Mouse (Mus musculus) embryonic facial prominence, embryonic 11.5 days (tissue): Measurements from ENCODE around the gene Ppm1e. TPM values are rescaled to one million over a fixed set of nuclear protein-coding genes. Genes with fewer than 3 reads are reported as not detected.

Experiments
- ATAC-seq: fragments of 200-750 bp; cut with Nextera tagmentation; replicated peaks from 2 replicates; pipeline ENCODE4 v1.8.0; 2017; ENCODE audit warnings: low read depth; ENCODE audit not compliant: insufficient number of reproducible peaks, low FRiP score, low TSS enrichment
- DNase-seq: peaks from one replicate; pipeline ENCODE4 v3.0.0-alpha.2; 2015; ENCODE audit warnings: low spot score
- H3K27ac ChIP-seq: fragments of 300-500 bp; sonication (generic); replicated peaks from 2 replicates; pipeline ENCODE4 v1.5.1; 2014; ENCODE audit warnings: mild to moderate bottlenecking, low read depth, low read length, control low read depth
- H3K27me3 ChIP-seq: fragments of 300-500 bp; sonication (generic); 2 replicates; pipeline ENCODE4 v1.6.1; 2014; ENCODE audit warnings: mild to moderate bottlenecking, low read length, moderate library complexity, mixed read lengths; ENCODE audit not compliant: control insufficient read depth, insufficient read depth
- H3K36me3 ChIP-seq: fragments of 300-500 bp; sonication (generic); replicated peaks from 2 replicates; pipeline ENCODE4 v1.6.1; 2014; ENCODE audit warnings: low read depth, mild to moderate bottlenecking, low read length, moderate library complexity, mixed read lengths; ENCODE audit not compliant: control insufficient read depth, insufficient read depth
- H3K4me1 ChIP-seq: fragments of 300-500 bp; sonication (generic); 2 replicates; pipeline ENCODE4 v1.6.1; 2014; ENCODE audit warnings: low read length, mixed read lengths; ENCODE audit not compliant: control insufficient read depth, insufficient read depth
- H3K4me2 ChIP-seq: fragments of 300-500 bp; sonication (generic); 2 replicates; pipeline ENCODE4 v1.6.1; 2014; ENCODE audit warnings: low read depth, mild to moderate bottlenecking, control low read depth, low read length, moderate library complexity
- H3K4me3 ChIP-seq: fragments of 300-500 bp; sonication (generic); 2 replicates; pipeline ENCODE4 v1.5.1; 2014; ENCODE audit warnings: low read depth, low read length, control low read depth
- H3K9ac ChIP-seq: fragments of 300-500 bp; sonication (generic); replicated peaks from 2 replicates; pipeline ENCODE4 v1.6.1; 2014; ENCODE audit warnings: mild to moderate bottlenecking, control low read depth, low read length
- H3K9me3 ChIP-seq: fragments of 300-500 bp; sonication (generic); replicated peaks from 2 replicates; pipeline ENCODE4 v1.6.1; 2016; ENCODE audit warnings: mild to moderate bottlenecking, low read length, inconsistent platforms, mixed read lengths; ENCODE audit not compliant: control insufficient read depth
- WGBS: fragments of 180-500 bp; shearing (Covaris S2); extraction: QIAGEN DNeasy Blood & Tissue Kit; methylation state at CpG from one replicate; pipeline ENCODE4 v1.1.7; 2014; 5-methylcytosine and 5-hydroxymethylcytosine counted together
- polyA plus RNA-seq: library from polyadenylated mRNA; unstranded; fragments of >200 nt; fragmentation: Nextera tagmentation; extraction: Ambion mirVana; gene quantifications from 2 replicates; pipeline ENCODE4 v1.2.1, GENCODE M21; 2014

Ppm1e gene
- polyA plus RNA-seq, 1 experiment from 2014 or later = 3.9 TPM

DNA sequence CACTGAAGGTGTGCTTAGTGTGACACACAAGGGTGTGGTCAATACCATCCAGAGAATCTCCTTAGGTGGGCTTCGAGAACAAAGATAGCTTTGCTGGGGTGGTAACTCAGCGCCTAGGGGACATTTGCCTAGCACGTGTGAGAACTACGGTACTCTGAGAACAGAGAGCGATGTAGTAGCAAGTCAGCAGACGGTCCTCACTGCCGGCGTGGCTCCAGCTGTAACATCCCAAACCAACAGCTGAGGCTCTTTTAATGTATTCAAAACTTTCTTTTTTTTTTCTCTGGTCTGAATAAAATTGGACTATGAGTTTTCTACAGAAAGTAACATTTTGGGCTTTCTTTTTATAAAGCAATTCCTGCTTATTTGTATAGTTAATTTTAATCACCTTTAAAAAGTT is 36.3 kb downstream of the Ppm1e start:
- no peaks in the 10 kb centered on the region for H3K9me3 ChIP-seq
- WGBS = 68% methylated on average over 8 of the region's 8 CpGs
- H3K4me3 ChIP-seq = no peak overlapping the region
- no peak for ATAC-seq
- no peak overlapping the region for H3K27ac ChIP-seq
- no peaks in the 10 kb centered on the region for H3K4me1 ChIP-seq
- no peak overlapping the region for H3K9ac ChIP-seq
- no peak overlapping the region for H3K4me2 ChIP-seq
- H3K36me3 ChIP-seq = no peaks in the 10 kb centered on the region
- no peak for DNase-seq
- H3K27me3 ChIP-seq = no peaks in the 10 kb centered on the region

DNA sequence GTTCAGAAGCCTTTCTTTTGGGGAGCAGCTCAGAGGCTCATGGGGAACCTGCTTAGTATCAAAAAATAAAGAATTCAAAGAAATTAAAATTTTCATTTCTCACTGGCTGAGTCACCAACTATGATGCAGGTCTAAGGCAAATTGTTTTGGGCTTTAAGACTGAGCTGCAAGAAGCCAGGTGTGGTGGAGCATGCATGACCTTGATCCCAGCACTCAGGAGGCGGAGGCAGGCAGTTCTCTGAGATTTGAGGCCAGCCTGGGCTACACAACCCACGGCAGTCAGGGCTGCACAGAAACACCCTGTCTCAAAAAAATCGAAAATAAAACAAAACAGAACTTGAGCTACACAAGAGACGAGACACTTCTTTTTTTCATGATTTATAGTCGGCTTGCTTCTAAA is 38.8 kb downstream of the Ppm1e start:
- no peak overlapping the region for H3K9ac ChIP-seq
- 77% methylated on average over 5 of the region's 5 CpGs for WGBS
- H3K4me2 ChIP-seq = no peak overlapping the region
- no peak overlapping the region for H3K4me3 ChIP-seq
- H3K27ac ChIP-seq = no peak overlapping the region
- ATAC-seq (no peak), DNase-seq (no peak)
- no peaks in the 10 kb centered on the region for H3K36me3 ChIP-seq
- no peaks in the 10 kb centered on the region for H3K4me1 ChIP-seq
- H3K9me3 ChIP-seq = no peaks in the 10 kb centered on the region
- no peaks in the 10 kb centered on the region for H3K27me3 ChIP-seq

DNA sequence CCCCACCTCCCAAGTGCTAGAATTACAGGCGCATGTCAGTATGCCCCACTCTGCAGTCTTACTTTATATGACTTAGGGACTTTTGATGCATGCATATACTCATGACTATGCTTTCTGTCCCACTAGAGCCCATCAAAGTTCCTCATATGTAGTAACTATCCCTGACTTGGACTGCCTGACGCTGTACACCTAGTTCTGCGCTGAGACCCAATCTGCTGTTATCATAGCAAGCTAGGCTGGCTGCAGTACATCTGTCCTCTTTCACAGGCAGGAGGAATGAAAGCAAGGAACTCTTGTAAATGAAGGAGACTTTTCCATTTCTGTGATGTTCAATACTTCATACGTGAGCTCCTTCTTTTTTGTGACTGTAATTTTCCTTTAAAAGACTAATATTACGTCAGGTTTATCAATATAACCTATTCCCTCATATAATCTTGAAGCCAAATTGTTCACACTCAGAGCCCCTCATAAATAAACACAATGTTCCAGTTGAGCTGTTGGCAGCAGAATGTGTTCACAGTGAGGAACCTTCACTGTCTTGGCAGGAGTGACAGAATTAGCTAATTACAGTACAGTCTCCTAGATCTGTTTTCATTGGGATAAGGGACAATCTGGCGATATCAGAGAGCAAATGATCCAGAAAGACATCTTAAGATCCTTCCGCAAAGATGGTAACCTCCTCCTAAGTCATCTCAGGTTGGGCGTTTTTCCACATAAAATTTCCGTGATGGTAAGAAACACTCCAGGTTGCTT is 39.7 kb downstream of the Ppm1e start:
- WGBS = 87% methylated on average over 9 of the region's 9 CpGs
- no peak overlapping the region for H3K4me3 ChIP-seq
- H3K4me1 ChIP-seq = no peaks in the 10 kb centered on the region
- no peaks in the 10 kb centered on the region for H3K27me3 ChIP-seq
- no peaks in the 10 kb centered on the region for H3K36me3 ChIP-seq
- H3K9ac ChIP-seq = no peak overlapping the region
- ATAC-seq = no peak
- no peak overlapping the region for H3K27ac ChIP-seq
- DNase-seq = no peak
- no peak overlapping the region for H3K4me2 ChIP-seq
- no peaks in the 10 kb centered on the region for H3K9me3 ChIP-seq

DNA sequence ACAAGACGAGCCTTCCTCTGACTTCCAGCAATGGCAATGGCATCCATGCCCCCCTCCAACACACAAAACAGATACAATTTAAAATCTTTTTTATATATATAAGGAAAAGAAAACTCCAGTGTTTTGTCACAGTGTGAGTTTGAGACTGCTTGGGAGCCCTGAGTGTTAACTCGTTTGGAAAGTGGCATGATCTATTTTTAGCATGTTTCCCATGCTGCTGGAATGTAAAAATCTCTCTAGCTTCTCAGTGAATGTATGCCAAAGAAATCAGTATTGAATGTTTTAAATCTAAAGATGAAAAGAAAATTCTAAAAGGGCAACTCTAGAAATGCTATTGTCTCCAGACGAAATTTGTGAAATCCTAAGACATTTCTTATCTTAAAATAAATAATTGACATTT is 45.3 kb downstream of the Ppm1e start:
- Histone ChIP-seq H3K36me3 (no peaks in the 10 kb centered on the region), H3K4me3 (no peak overlapping the region), H3K4me2 (no peak overlapping the region), H3K4me1 (no peaks in the 10 kb centered on the region), H3K27me3 (no peaks in the 10 kb centered on the region), H3K27ac (no peak overlapping the region), H3K9me3 (no peaks in the 10 kb centered on the region), H3K9ac (no peak overlapping the region)
- ATAC-seq (no peak), DNase-seq (no peak)
- WGBS = 55% methylated on average over 3 of the region's 3 CpGs

DNA sequence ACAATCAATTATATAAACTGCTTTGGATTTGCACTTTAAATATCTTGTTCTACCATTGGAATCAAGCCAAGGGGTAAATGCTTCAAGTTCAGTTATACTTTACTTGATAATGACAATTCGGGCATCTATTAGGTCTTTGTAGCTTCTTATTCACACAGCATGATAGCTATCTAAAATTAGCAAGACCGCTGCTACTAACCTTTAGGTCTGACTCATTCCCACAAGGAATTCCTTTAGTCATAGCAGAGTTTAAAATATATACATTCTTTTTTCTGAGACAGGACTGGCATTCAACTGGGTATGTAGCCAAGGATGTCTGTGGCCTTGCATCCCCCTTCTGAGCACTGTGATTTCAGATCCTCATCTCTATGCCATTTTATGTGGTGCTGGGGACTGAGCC is 48.5 kb downstream of the Ppm1e start:
- no peak overlapping the region for H3K27ac ChIP-seq
- H3K4me2 ChIP-seq = no peak overlapping the region
- DNase-seq (no peak), ATAC-seq (no peak)
- no peaks in the 10 kb centered on the region for H3K9me3 ChIP-seq
- no peak overlapping the region for H3K4me3 ChIP-seq
- WGBS = 80% methylated on average over 2 of the region's 2 CpGs
- H3K27me3 ChIP-seq = no peaks in the 10 kb centered on the region
- no peaks in the 10 kb centered on the region for H3K4me1 ChIP-seq
- H3K36me3 ChIP-seq = no peaks in the 10 kb centered on the region
- H3K9ac ChIP-seq = no peak overlapping the region

DNA sequence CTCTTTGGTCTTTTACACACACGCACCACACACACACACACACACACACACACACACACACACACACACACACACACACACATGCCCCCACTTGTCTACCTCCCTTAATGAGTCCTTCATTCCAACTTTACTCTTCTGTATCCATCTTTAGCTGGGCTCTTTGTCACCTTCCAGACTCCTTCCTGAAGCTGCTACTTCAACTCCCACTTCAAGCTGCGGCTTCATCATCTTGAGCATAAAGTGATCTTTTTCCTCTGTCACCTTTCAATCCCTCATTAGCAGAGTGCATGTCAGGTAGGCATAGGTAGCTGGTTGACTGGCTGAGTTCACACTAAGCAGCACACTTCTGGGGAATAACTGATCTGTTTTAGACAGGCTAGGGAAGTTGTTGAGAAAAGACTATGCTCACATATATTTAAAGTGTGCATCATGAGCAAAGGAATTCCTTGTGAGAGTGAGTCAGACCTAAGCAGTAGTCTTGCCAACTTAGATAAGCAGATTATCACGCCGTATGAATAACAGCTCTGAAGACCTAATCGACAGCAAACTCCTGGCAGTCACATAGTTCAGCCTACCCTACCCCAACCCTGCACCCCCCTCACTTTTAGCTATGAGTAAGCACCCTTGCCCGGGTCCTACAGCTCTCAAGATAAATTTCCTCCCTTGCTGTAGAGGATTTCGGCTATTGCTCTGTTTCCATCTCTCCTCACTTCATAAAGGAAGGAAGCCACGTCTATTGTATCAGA is 49.3 kb downstream of the Ppm1e start:
- Histone ChIP-seq H3K4me2 (no peak overlapping the region), H3K27me3 (no peaks in the 10 kb centered on the region), H3K4me3 (no peak overlapping the region), H3K27ac (no peak overlapping the region), H3K9me3 (no peaks in the 10 kb centered on the region), H3K9ac (no peak overlapping the region), H3K36me3 (no peaks in the 10 kb centered on the region), H3K4me1 (no peaks in the 10 kb centered on the region)
- ATAC-seq (no peak), DNase-seq (no peak)
- 85% methylated on average over 8 of the region's 8 CpGs for WGBS

DNA sequence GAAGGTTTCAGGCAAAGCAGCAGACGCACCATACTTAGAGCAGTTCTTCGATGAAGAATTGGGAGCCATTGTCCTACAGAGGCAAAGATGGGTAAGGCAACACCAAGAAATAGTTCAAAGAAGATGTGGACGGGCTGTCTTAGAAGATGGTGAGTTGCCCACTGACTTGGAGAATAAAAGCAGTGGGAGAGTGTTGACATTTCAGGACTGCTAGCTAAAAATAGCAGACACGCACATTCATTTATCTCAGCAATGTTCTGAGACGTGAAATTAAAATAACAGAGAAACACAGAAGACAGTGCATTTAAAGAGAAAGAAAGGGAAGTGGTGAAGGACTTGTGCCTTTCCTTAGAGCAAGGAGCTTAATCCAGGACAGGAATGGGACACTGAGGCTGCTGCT is 59.8 kb downstream of the Ppm1e start:
- no peaks in the 10 kb centered on the region for H3K9me3 ChIP-seq
- H3K4me3 ChIP-seq = no peak overlapping the region
- no peak overlapping the region for H3K9ac ChIP-seq
- 71% methylated on average over 5 of the region's 5 CpGs for WGBS
- no peak for ATAC-seq
- no peaks in the 10 kb centered on the region for H3K27me3 ChIP-seq
- H3K27ac ChIP-seq = no peak overlapping the region
- H3K4me2 ChIP-seq = no peak overlapping the region
- no peaks in the 10 kb centered on the region for H3K36me3 ChIP-seq
- DNase-seq = no peak
- H3K4me1 ChIP-seq = no peaks in the 10 kb centered on the region

DNA sequence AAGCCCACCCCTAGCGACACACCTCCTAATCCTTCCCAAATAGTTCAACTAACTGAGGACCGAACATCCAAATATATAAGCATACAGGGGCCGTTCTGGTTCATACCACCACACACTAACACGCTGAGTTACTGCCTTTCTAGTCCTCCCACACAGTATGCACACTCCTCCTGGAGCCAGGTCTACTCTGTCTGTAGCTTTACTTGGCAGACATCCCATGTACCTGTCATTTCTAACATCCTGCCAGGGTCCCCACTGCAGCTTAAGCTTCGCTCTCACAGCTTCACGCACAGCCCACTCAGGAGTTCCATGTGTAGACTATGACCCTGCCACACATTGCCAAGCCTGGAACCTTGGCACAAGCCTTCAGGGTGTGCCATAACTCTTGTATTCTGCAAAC is 62.4 kb downstream of the Ppm1e start:
- H3K4me1 ChIP-seq = no peaks in the 10 kb centered on the region
- H3K9ac ChIP-seq = no peak overlapping the region
- H3K4me3 ChIP-seq = no peak overlapping the region
- ATAC-seq (no peak), DNase-seq (no peak)
- no peaks in the 10 kb centered on the region for H3K27me3 ChIP-seq
- H3K27ac ChIP-seq = no peak overlapping the region
- no peak overlapping the region for H3K4me2 ChIP-seq
- H3K9me3 ChIP-seq = no peaks in the 10 kb centered on the region
- 89% methylated on average over 6 of the region's 6 CpGs for WGBS
- H3K36me3 ChIP-seq = no peaks in the 10 kb centered on the region
